Mouse (Mus musculus) myocyte (in vitro differentiated cells): ENCODE results near the gene Zfp740. TPM values are rescaled to one million over a fixed set of nuclear protein-coding genes. Genes with fewer than 3 reads are reported as not detected.

Experiments
- H3K27me3 ChIP-seq: one replicate; pipeline ENCODE4 v1.6.1; 2011; ENCODE audit not compliant: control insufficient read depth, insufficient read depth, insufficient read length
- H3K36me3 ChIP-seq: one replicate; pipeline ENCODE4 v1.6.1; 2011; ENCODE audit not compliant: control insufficient read depth, insufficient read depth
- H3K4me2 ChIP-seq: one replicate; pipeline ENCODE4 v1.6.1; 2011; ENCODE audit warnings: low read depth, control low read depth
- H3K4me3 ChIP-seq: one replicate; pipeline ENCODE4 v1.5.1; 2011; ENCODE audit warnings: mild to moderate bottlenecking, control low read depth, moderate library complexity
- H3K79me2 ChIP-seq: one replicate; pipeline ENCODE4 v1.6.1; 2011; ENCODE audit not compliant: control insufficient read depth, insufficient read depth
- H3ac ChIP-seq: one replicate; pipeline ENCODE4 v1.6.1; 2011; ENCODE audit not compliant: control insufficient read depth, insufficient read length
- CEBPB ChIP-seq: IDR thresholded peaks from 2 replicates; pipeline ENCODE4 v1.6.1; 2011; ENCODE audit warnings: mild to moderate bottlenecking, moderate library complexity; ENCODE audit not compliant: poor library complexity, insufficient read depth, severe bottlenecking
- E2F4 ChIP-seq: IDR thresholded peaks from one replicate; pipeline ENCODE4 v1.6.1; 2011; ENCODE audit warnings: mild to moderate bottlenecking, control low read depth, moderate library complexity; ENCODE audit not compliant: insufficient read depth
- MAX ChIP-seq: IDR thresholded peaks from one replicate; pipeline ENCODE4 v1.6.1; 2011; ENCODE audit warnings: low read depth, mild to moderate bottlenecking, control low read depth
- MYOD1 ChIP-seq, 3 experiments: IDR thresholded peaks; one replicate each; pipeline ENCODE4 v1.6.1; 2011; ENCODE audit warnings: control low read depth in 2 of 3, low read depth in 2 of 3, mild to moderate bottlenecking in 2 of 3, moderate library complexity in 1 of 3; ENCODE audit not compliant: insufficient read length in 2 of 3, control insufficient read depth in 1 of 3
- MYOG ChIP-seq, 3 experiments: IDR thresholded peaks; one replicate each; pipeline ENCODE4 v1.6.1; 2011; ENCODE audit warnings: control low read depth in 2 of 3, low read depth in 2 of 3, mild to moderate bottlenecking in 2 of 3; ENCODE audit not compliant: insufficient read length in 2 of 3, control insufficient read depth in 1 of 3, insufficient read depth in 1 of 3
- POLR2A ChIP-seq: IDR thresholded peaks from one replicate; pipeline ENCODE4 v1.6.1; 2011; ENCODE audit warnings: low read depth, mild to moderate bottlenecking, control low read depth, moderate library complexity; ENCODE audit not compliant: insufficient read length
- POLR2AphosphoS2 ChIP-seq: IDR thresholded peaks from one replicate; pipeline ENCODE4 v1.6.1; 2011; ENCODE audit warnings: low read depth, control low read depth; ENCODE audit not compliant: insufficient read length
- REST ChIP-seq: IDR thresholded peaks from one replicate; pipeline ENCODE4 v1.6.1; 2011; ENCODE audit warnings: mild to moderate bottlenecking, control low read depth, moderate library complexity; ENCODE audit not compliant: insufficient read depth, insufficient read length
- SRF ChIP-seq: IDR thresholded peaks from one replicate; pipeline ENCODE4 v1.6.1; 2011; ENCODE audit warnings: low read depth; ENCODE audit not compliant: control insufficient read depth, insufficient read length
- TCF12 ChIP-seq: IDR thresholded peaks from one replicate; pipeline ENCODE4 v1.6.1; 2011; ENCODE audit warnings: mild to moderate bottlenecking, control low read depth; ENCODE audit not compliant: poor library complexity, insufficient read depth, severe bottlenecking
- TCF3 ChIP-seq: IDR thresholded peaks from one replicate; pipeline ENCODE4 v1.6.1; 2011; ENCODE audit warnings: low read depth, control low read depth; ENCODE audit not compliant: insufficient read length
- USF1 ChIP-seq: IDR thresholded peaks from one replicate; pipeline ENCODE4 v1.6.1; 2011; ENCODE audit warnings: low read depth, mild to moderate bottlenecking, control low read depth, moderate library complexity
- polyA plus RNA-seq: library from polyadenylated mRNA; unstranded; fragments of >200 nt; fragmentation: generic; extraction: Trizol; gene quantifications from one replicate; pipeline ENCODE4 v1.2.1, GENCODE M21; 2012; ENCODE audit warnings: missing spikeins

Zfp740 gene
- polyA plus RNA-seq, 1 experiment, result 42.3 TPM

DNA sequence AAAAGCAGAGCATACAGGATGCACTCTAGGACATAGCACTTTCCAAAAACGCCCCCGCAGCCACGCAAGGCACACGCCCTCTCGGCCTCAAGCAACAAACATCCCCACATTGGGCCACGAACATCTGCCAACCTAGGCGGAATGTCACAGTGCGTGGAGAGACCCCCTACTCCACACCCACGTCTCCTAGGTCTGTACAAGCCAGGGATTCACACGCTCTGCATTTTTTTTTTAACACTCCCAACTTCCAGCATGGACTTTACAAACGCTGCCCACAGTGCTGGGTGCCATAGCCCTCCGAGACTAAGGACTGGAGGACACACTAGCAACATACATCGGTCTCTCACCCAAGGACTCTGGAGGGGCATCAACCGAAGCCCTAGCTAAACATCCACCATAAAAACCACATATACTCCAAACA is 42.4 kb downstream of the Zfp740 start:
- Histone ChIP-seq H3ac (peak overlapping the region; percentile 19), H3K79me2 (peaks cover 49% of the 10 kb centered on the region), H3K4me2 (peak overlapping the region; percentile 100), H3K36me3 (peaks cover 9% of the 10 kb centered on the region), H3K4me3 (peak overlapping the region; percentile 77), H3K27me3 (no peaks in the 10 kb centered on the region)
- TF ChIP-seq SRF (no peak), POLR2AphosphoS2 (peak; percentile 64), POLR2A (peak; percentile 53)

DNA sequence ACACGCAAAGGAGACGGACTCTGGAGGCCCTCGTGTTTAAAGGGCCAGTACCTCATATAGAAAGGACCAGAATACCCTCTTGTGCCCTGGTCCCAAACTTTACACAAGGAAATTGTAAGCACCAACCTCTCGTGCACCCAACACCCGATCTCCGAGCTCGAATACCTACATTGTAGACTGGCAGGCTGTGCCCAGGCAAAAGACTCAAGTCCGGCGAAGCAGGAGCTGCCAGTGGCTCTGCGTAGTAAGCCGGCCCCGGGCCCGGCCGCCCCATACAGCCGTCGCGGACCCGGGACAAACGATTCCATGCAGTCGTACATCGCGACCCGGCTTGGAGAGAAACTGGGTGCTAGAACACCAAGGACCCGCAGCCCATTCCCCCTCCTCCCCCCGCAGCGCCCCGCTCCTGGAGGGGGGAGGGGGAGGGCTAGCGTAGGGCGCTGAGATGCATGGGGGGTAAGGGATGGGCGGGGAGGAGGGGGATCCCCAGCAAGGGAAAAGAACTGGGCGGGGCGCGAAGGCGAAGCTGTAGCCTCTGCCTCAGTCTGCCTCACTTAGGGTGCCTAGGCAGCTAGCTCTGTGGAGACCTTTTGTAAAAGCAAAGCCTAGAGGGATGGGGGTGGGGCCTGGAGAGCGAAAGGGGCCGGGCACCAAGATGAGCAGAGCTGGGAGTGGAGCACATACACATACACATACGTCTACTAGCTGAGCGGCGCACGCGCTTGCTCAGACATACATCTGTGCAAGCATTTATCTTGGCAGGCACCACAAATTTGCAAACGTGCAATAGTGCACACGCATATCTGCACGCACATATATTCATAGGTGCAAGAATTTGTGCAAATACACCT is 43.1 kb downstream of the Zfp740 start:
- peak overlapping the region; percentile 19 for H3ac ChIP-seq
- TF ChIP-seq MYOG (IDR thresholded peaks at IDR 0.05; ENCODE audit: control insufficient read depth in 1 of 3, insufficient read depth in 1 of 3, insufficient read length in 2 of 3, low read depth in 2 of 3) (no peak), POLR2A (peak; percentile 82), POLR2AphosphoS2 (peak; percentile 95)
- peaks cover 46% of the 10 kb centered on the region for H3K79me2 ChIP-seq
- peak overlapping the region; percentile 100 for H3K4me2 ChIP-seq
- H3K36me3 ChIP-seq, result peaks cover 7% of the 10 kb centered on the region
- no peaks in the 10 kb centered on the region for H3K27me3 ChIP-seq
- H3K4me3 ChIP-seq, result peak overlapping the region; percentile 77

DNA sequence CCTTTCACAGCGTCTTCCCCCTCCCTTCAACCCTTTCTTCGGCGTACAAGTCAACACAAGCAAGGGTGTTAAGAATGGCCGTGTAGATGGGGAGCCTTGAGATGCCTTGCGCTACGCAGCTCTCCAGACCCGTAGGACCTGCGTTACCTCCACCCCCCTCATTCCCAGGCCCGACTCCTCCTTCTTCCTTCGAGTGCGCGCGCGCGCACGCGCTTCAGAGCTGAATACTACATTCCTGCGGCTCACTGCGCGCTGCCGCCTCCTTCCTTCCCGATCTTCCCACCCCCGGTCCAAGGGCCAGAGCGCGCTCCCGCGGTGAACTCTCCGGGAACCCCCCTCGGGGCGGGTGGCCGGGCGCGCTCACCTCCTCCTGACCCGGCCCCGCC is 43.8 kb downstream of the Zfp740 start:
- H3K27me3 ChIP-seq, result no peaks in the 10 kb centered on the region
- TF ChIP-seq TCF12, result no peak
- TF ChIP-seq USF1, result no peak
- no peak for TF ChIP-seq MYOD1 (IDR thresholded peaks at IDR 0.05; ENCODE audit: control insufficient read depth in 1 of 3, insufficient read length in 2 of 3, low read depth in 2 of 3)
- TF ChIP-seq POLR2AphosphoS2, result peak; percentile 94
- no peak for TF ChIP-seq MYOG (IDR thresholded peaks at IDR 0.05; ENCODE audit: control insufficient read depth in 1 of 3, insufficient read depth in 1 of 3, insufficient read length in 2 of 3, low read depth in 2 of 3)
- peak; percentile 51 for TF ChIP-seq POLR2A
- TF ChIP-seq TCF3, result no peak
- TF ChIP-seq E2F4, result no peak
- peak overlapping the region; percentile 77 for H3K4me3 ChIP-seq
- peaks cover 39% of the 10 kb centered on the region for H3K79me2 ChIP-seq
- H3K4me2 ChIP-seq, result peak overlapping the region; percentile 100
- H3K36me3 ChIP-seq, result peaks cover 8% of the 10 kb centered on the region
- H3ac ChIP-seq, result peak overlapping the region; percentile 58

DNA sequence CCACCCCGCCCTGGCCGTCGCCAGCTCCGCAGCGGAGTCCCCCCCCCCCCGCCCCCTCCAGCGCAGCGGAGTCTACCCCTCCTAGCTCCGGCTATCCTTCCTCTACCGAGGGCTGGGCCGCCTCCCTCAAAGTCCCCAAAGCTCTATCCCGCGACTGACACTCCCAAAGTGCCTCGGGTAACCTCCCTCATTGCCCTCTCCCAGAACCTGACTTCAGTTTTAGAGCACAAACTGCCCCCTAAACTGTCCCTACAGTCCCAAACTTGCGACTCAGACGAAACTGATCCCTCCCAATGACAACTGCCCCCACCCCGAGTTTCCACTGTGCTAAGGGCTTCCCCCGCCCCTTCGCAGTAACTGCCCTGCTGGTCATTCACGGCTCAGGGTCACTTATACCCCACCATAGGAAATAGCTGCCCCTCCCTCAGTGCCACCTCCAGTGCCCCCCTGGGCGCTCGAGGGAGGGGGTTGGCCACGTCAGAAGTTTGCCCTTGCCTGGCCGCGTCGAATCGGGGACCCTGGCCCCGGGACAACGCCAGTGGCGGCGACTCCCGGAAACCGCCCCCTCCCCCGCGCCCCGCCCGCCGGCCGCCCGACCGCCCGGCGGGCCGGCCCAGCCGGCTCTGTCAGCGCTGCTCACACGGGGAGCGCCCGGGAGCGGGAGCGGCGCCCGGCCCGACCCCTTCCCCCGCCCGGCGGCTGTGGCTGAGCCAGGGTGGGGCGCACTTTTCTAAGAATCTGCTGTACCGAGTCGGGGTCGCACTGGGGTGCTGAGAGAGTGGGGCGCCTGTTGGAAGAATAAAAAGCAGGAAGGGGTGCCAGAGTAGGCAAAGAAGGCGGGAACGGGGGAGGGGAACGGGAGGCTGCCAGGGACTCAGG is 44.4 kb downstream of the Zfp740 start:
- H3K79me2 ChIP-seq, result peaks cover 33% of the 10 kb centered on the region
- TF ChIP-seq SRF (no peak), POLR2AphosphoS2 (peak; percentile 60), MAX (no peak), CEBPB (no peak), USF1 (no peak), POLR2A (peak; percentile 55), REST (no peak), TCF12 (no peak), E2F4 (peak; percentile 13), TCF3 (no peak), MYOD1 (IDR thresholded peaks at IDR 0.05; ENCODE audit: control insufficient read depth in 1 of 3, insufficient read length in 2 of 3, low read depth in 2 of 3) (no peak)
- peak overlapping the region; percentile 77 for H3K4me3 ChIP-seq
- H3K36me3 ChIP-seq, result peaks cover 9% of the 10 kb centered on the region
- peak overlapping the region; percentile 58 for H3ac ChIP-seq
- H3K4me2 ChIP-seq, result peak overlapping the region; percentile 93
- no peaks in the 10 kb centered on the region for H3K27me3 ChIP-seq

DNA sequence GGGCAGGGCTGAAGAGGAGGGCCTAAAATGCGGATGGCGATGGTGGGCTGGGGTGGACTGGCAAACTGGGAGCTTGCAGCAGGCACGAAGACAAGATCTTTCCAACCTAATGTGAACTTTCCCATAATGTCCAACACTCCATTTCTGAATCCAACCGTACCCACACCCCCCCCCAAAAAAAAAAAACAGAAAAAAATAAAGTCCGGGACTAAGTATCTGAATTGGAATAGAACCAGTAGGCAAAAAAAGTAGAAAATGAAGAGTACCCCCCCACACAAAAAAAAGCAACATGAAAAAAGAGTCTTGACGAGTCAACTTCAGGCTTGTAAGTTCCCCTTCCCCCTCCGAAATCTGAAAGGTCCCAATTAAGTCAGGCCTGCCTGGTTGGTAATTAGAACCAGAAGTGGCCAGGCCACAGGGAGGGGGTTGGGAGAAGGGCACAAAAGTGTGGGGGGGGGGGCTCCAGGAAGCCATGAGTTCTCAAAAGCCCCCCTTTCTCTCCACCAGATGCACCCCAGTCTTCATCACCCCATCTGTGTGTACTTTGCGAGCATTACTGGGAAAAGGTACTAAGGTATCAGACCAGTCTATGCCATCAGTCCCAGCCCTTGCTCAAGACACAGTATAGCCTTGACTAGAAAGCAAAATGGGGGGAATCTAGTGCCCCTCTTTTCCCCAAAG is 45.2 kb downstream of the Zfp740 start:
- Histone ChIP-seq H3K4me3 (peak overlapping the region; percentile 77), H3K4me2 (peak overlapping the region; percentile 93), H3ac (peak overlapping the region; percentile 58), H3K36me3 (peaks cover 9% of the 10 kb centered on the region), H3K79me2 (peaks cover 25% of the 10 kb centered on the region), H3K27me3 (no peaks in the 10 kb centered on the region)
- TF ChIP-seq POLR2A (peak; percentile 16), TCF3 (no peak)
